Mouse (Mus musculus) erythroblast, adult 5-6 weeks (primary cell): ENCODE data around the gene Dpp9. TPM values are rescaled to one million over a fixed set of nuclear protein-coding genes. Genes with fewer than 3 reads are reported as not detected.

Experiments
- ATAC-seq: replicated peaks from 2 replicates; pipeline ENCODE4 v1.8.0; 2016; ENCODE audit warnings: moderate number of reproducible peaks, mild to moderate bottlenecking, moderate TSS enrichment, inconsistent platforms; ENCODE audit not compliant: poor library complexity, low FRiP score, severe bottlenecking
- total RNA-seq, 2 experiments: library from RNA; stranded (forward) in 1 of 2; stranded (reverse) in 1 of 2; fragments of 150-400 nt in 1 of 2; fragments of 200-764, 138-1000 nt in 1 of 2; gene quantifications; 2 replicates each; pipeline versions ENCODE4 v1.2.3 to v1.2.4; 2015 to 2017; ENCODE audit warnings: low replicate concordance in 2 of 2

Dpp9 gene
- total RNA-seq, 2 experiments from 2014 or later, result 5.2 to 11.5 TPM

GRCm38 (mm10) chr17:56194357-56194756 is 24.3 kb downstream of the Dpp9 start:
- no peak for ATAC-seq

GRCm38 (mm10) chr17:56191266-56191665 is 27.4 kb downstream of the Dpp9 start:
- no peak for ATAC-seq

DNA sequence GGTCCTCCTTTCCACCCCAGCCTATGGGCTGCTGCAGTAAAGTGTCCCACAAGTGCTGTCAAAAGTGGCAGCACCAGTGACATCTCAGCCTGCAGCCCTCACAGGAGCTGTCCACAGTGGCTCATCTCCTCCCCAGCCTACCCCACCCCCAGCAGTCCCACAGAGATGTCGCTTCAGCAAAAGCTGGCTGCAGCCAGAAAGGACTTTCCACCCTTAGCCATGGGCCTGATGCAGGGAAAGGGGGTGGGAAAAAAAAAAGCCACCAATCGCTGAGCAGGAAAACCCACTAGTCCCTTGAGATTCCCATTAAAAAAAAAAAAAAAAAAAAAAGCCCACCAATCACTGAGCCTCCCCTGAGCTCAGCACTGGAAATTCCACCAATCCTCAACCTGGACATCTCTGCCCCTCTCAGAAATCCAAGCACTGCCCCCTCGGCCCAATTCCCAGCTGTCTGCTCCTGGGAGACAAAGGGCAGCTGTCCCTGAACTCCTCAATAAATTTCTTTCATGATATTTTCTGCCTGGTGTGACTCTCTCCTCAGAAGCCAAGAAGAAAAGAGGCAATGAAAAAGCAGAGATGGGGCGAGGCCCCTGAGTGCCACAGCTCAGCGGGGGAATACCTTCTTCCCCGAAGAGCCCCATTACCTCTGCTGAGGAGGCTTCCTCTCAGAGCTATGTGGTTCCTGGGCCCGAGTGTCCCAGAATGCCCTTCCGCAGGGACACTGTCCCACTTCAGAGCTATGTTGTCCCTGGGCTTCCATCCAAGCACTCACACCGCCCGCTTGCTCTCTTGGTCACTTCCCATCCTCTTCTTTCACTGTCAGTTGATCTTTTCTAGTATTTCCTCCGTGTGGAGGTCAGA is 33.2 kb downstream of the Dpp9 start:
- no peak for ATAC-seq

- ATAC-seq, result peak; percentile 98
Observed at GRCm38 (mm10) chr17:56183658-56184103, 35.0 kb downstream of the Dpp9 start, which contains the start of gene Mydgf. Gene Mydgf, minus strand, starts transcription at chr17:56183920.

DNA sequence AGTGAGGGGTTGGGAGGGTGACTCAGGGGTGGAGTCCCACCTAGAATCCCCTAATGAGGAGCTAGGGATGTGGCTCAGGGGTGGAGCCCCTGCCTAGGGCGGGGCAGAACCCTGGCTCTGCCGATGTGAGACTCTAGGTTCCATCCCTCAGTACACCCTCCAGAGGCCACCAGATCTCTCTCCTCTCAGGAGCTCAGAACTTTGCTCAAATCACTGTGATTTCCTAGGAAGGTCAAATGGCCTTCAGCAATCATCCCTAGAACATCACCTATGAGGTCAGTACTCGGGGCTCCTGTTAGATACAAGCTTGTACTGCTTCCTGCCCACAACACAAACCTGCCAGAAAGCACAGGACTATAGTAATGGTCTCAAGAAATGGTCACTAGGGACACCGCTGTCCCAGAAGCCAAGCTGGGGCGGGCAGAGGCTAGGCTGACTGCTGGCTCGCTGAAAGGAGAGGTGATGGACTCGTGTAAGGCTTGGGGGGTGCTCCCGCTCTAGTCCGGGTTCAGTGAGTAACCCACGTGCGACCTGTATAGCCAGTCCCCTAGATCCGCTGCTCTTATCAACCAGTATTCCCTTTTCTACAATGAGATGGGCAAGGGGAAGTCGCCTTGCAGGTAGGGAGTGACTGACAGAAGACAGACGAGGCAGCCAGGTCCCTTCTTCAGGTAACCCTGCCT is 35.6 kb downstream of the Dpp9 start:
- peak; percentile 29 for ATAC-seq

- ATAC-seq, result no peak
Observed at GRCm38 (mm10) chr17:56175416-56175815, 43.3 kb downstream of the Dpp9 start.

DNA sequence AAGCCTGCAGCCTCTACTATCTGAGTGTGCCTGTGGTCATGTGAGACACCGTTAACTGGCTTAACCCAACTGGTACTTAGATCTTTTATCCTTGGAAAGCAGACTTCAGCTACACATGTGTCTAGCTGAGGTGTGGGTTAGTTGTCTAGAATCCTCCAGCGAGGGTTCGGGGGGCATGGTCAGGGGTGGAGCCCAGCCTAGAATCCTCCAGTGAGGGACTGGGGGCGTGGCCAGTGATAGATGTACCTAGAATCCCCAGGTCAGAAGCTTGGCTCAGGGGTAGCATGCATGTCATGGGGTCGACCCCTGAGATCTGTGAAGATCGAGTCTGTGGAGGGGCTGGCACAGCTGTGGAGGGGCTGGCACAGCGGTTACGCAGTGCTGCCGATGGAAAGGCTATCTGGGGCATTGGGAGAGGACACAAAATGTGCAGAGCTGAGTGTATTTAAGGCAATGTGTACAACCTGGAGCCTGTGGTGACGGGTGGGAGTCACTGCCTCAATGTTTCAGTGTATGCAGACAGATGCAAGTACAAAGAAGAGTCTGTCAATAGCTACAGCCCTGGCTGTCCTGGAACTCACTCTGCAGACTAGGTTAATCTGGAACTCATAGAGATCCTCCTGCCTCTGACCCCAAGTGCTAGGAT is 45.2 kb downstream of the Dpp9 start:
- ATAC-seq, result no peak

- ATAC-seq, result 0 out of 2 replicates have a peak, but pooled peaks have one; percentile 27
Observed at GRCm38 (mm10) chr17:56171881-56172280, 46.8 kb downstream of the Dpp9 start.

DNA sequence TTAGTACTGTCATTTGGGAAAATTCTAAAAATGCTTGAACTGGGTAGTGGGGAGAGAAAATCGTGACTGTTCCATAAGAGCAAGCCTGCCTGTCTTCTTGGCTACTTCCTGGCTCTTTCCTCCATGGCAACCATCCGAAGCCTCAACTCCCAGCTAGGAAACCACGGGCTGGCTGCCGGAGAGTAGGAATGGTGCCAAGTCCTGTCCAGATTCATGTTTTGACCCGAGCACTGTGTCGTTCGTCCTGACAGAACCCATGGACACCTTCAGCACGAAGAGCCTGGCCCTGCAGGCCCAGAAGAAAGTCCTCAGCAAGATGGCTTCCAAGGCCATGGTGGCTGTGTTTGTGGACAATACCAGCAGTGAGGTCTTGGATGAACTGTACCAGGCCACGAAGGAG is 47.2 kb downstream of the Dpp9 start:
- no peak for ATAC-seq

- no peak for ATAC-seq
Observed at GRCm38 (mm10) chr17:56170636-56171035, 48.1 kb downstream of the Dpp9 start.

GRCm38 (mm10) chr17:56169830-56170229 is 48.9 kb downstream of the Dpp9 start:
- ATAC-seq, result no peak

DNA sequence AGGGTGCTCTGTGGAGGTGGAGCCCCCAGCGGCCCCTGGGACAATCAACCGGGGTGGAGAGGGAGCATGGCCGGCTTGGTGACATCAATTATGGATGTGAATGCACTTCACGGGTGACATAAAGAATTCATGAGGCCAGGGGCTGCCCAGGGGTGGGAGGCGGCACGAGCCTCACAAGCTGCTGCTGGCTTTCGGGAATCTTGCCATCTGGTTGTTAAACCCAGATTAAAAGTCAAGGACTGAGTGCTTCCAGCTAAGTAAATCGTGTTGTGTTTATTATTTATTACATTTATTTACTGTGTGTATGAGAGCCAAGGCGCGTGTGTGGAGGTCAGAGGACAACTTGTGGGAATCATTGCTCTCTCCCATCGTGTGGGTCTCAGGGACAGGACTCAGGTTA is 53.0 kb downstream of the Dpp9 start:
- no peak for ATAC-seq

GRCm38 (mm10) chr17:56164510-56164909 is 54.2 kb downstream of the Dpp9 start:
- no peak for ATAC-seq

GRCm38 (mm10) chr17:56163523-56164102 is 55.1 kb downstream of the Dpp9 start:
- no peak for ATAC-seq

DNA sequence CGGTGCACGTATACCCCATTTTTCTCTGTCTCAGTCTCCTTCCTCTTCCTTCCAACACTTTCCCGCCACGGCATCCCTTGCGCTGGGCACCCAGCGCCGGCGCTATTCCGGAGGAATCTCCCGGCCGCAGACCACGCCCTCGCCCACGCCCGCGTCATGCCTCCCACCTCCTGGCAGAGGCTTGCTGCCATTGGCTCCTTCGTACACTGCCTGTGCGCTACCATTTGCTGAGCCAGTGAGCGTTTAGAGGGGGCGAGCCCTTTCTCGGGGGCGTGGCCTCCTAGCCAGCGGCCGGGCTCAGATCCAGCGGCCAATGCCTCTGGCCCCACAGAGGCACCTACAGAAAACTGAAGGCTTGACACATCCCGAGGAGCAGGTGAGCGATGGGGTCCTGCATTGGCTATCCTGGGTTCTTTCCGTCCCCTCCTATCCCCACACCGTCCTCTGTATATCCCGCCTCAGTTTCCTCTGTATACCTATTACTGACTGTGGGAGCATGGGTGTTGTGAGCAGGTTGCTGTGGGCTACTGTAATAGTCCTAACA is 56.4 kb downstream of the Dpp9 start, which contains the start of gene Tnfaip8l1:
TSS of gene Tnfaip8l1 (plus strand) at position 247 of the 544 bp plus-strand sequence.
- ATAC-seq, result peak; percentile 96

DNA sequence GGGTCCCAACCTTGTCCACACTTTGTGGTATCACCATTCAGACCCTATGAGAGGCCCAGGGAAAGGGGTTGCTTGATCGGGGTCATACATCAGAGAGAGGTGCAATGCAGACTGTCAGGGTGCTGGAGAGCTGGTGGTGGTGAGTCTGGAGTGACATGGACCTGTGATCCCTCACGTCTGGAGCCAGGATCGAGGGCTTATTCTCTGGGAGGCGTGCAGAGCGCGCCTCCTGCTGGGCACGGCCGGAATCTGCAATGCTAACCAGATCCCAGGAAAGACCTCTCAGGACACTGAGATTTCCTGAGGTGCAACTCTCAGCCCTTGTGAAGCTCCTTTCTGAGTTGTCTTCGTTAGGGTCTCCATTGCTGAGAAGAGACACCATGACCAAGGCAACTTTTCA is 59.0 kb downstream of the Dpp9 start:
- no peak for ATAC-seq

DNA sequence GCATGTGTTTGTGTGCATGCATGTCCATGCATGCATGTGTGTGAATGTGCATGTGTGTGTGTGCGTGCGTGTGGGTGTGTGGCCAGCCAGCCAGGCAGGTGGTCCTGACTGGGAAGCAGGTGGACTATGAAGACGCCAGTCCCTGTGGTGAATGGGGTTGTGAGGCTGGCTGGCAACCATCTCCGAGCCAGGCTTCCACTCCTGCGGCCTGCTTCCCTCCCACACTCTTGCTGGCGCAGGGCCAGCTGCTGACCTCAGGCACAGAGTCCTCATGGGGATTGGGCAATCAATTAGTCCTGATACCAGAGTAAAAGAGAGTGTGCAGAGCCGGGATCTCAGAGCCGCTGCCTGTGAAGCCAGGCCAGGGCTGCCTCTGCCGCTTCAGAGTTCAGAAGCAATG is 65.1 kb downstream of the Dpp9 start:
- no peak for ATAC-seq

- ATAC-seq, result no peak
Observed at GRCm38 (mm10) chr17:56149897-56150296, 68.8 kb downstream of the Dpp9 start.

GRCm38 (mm10) chr17:56148790-56149618 is 69.7 kb downstream of the Dpp9 start:
- no peak for ATAC-seq
